Mouse (Mus musculus) MEL (cell line): ENCODE data around the gene Macf1.

ENCODE experiments used
- CHD2 ChIP-seq: IDR thresholded peaks from 2 replicates; pipeline ENCODE4 v1.6.1; 2011; ENCODE audit warnings: low read length, improper control_type of control experiment
- CTCF ChIP-seq, 3 experiments: IDR thresholded peaks in 2 of 3; conservative IDR thresholded peaks in 1 of 3; 2 replicates each; pipeline ENCODE4 v1.5.1; 2011 to 2012; ENCODE audit warnings: low read length in 3 of 3, low read depth in 2 of 3, mild to moderate bottlenecking in 2 of 3, improper control_type of control experiment in 1 of 3, inconsistent platforms in 1 of 3, mixed read lengths in 1 of 3, moderate library complexity in 1 of 3; ENCODE audit not compliant: control insufficient read depth in 1 of 3, insufficient read depth in 1 of 3, poor library complexity in 1 of 3, severe bottlenecking in 1 of 3
- EP300 ChIP-seq, 2 experiments: IDR thresholded peaks; 2 replicates each; pipeline ENCODE4 v1.6.1; 2011; ENCODE audit warnings: improper control_type of control experiment in 2 of 2, low read length in 2 of 2, low read depth in 1 of 2, mild to moderate bottlenecking in 1 of 2
- ETS1 ChIP-seq: IDR thresholded peaks from 2 replicates; pipeline ENCODE4 v1.6.1; 2012; ENCODE audit warnings: low read depth, mild to moderate bottlenecking, inconsistent platforms, low read length, improper control_type of control experiment, moderate library complexity
- GATA1 ChIP-seq: IDR thresholded peaks from 2 replicates; pipeline ENCODE4 v1.6.1; 2011; ENCODE audit warnings: low read depth, low read length, improper control_type of control experiment
- KAT2A ChIP-seq: conservative IDR thresholded peaks from 2 replicates; pipeline ENCODE4 v1.6.1; 2012; ENCODE audit warnings: low read depth, low read length, improper control_type of control experiment, inconsistent platforms
- MAZ ChIP-seq: IDR thresholded peaks from 2 replicates; pipeline ENCODE4 v1.6.1; 2012; ENCODE audit warnings: low read depth, mild to moderate bottlenecking, inconsistent platforms, low read length, improper control_type of control experiment
- MYC ChIP-seq: IDR thresholded peaks from 2 replicates; pipeline ENCODE4 v1.6.1; 2011; ENCODE audit warnings: low read depth, mild to moderate bottlenecking, low read length, improper control_type of control experiment, moderate library complexity
- POLR2A ChIP-seq, 2 experiments: IDR thresholded peaks; 2 replicates each; pipeline ENCODE4 v1.6.1; 2011 to 2012; ENCODE audit warnings: low read length in 2 of 2, mild to moderate bottlenecking in 2 of 2, control low read depth in 1 of 2, improper control_type of control experiment in 1 of 2, low read depth in 1 of 2, moderate library complexity in 1 of 2; ENCODE audit not compliant: control insufficient read depth in 1 of 2, insufficient read depth in 1 of 2, poor library complexity in 1 of 2
- TBP ChIP-seq: IDR thresholded peaks from 2 replicates; pipeline ENCODE4 v1.8.0; 2011; ENCODE audit warnings: low read depth, low read length, improper control_type of control experiment
- USF2 ChIP-seq, 2 experiments: IDR thresholded peaks; 2 replicates each; pipeline ENCODE4 v1.6.1; 2011 to 2012; ENCODE audit warnings: improper control_type of control experiment in 2 of 2, low read length in 2 of 2, borderline replicate concordance in 1 of 2, inconsistent platforms in 1 of 2, low read depth in 1 of 2, mild to moderate bottlenecking in 1 of 2; ENCODE audit not compliant: insufficient read depth in 1 of 2

DNA sequence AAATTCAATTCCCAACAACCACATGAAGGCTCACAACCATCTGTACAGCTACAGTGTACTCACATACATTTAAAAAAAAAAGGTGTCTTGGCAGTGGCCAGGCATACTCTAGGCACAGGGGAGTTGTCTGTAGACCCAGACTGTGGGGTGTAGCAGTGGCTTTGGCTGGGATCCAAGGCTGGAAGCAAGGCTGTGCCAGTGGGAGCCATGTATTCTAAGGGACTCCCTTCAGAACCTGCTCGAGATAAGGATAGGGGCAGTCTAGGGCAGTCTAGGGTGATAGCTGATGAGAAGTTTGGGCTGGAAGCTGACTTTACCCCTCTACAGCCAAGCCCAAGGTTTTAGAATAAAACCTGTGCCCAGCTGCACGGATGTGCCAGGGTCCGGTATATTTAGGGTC is 358.1 kb downstream of the Macf1 start:
- TF ChIP-seq POLR2A (IDR thresholded peaks at IDR 0.05; ENCODE audit: control insufficient read depth in 1 of 2, insufficient read depth in 1 of 2, low read depth in 1 of 2, low read length in 2 of 2, poor library complexity in 1 of 2), result no peak
- no peak for TF ChIP-seq CTCF (IDR thresholded peaks at IDR 0.05 in 2 of 3, conservative IDR thresholded peaks at IDR 0.05 in 1 of 3; ENCODE audit: control insufficient read depth in 1 of 3, insufficient read depth in 1 of 3, low read depth in 2 of 3, low read length in 3 of 3, poor library complexity in 1 of 3, severe bottlenecking in 1 of 3)
- TF ChIP-seq GATA1, result no peak
- no peak for TF ChIP-seq TBP
- no peak for TF ChIP-seq USF2 (IDR thresholded peaks at IDR 0.05; ENCODE audit: borderline replicate concordance in 1 of 2, insufficient read depth in 1 of 2, low read depth in 1 of 2, low read length in 2 of 2)
- no peak for TF ChIP-seq KAT2A
- no peak for TF ChIP-seq CHD2
- no peak for TF ChIP-seq MYC
- no peak for TF ChIP-seq ETS1
- no peak for TF ChIP-seq EP300 (IDR thresholded peaks at IDR 0.05; ENCODE audit: low read depth in 1 of 2, low read length in 2 of 2)
- no peak for TF ChIP-seq MAZ
